ENCODE assay signal across 8 mouse cellular contexts in the genomic region with DNA sequence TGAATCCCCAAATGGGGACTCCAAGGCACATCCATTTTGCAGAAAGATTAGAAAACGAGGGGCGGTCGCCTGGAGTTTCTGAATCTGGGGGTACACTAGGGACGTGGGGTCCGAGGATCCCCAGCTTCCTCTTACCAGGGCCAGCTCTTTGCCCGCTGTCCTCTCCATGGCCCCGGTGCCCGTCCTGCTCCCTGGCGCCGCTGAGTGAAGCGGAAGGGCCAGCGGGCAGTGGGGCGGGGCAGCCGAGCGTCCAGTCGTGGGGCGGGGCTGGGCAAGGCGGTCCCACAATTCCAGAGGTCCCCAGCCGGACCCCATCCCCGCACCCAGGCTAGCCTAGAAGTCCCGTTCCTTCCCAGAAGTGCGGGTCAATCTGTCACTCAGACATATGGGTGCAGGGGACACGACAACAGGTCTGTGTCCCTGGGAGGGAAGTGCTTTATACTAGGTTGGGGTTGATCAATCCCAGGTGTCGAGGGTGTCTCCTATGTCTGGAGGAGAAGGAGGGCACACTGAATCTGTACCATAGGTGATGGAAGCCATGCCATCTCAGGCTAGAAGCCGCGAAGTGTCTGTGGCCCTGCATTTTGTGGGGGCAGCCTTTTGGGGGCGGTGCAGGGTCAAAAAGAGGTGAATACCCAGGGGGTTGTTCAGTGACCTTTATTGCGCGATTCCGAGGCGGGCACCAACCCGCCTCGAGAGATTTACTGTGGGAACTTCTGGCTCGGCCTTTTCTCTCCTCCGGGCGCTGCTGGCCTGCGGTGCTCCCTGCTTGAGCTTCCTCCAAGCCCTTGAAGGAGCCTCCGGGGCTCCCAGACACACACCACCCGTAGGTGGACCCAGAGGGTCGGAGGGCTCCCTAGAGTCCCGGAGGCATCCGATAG. TPM values are rescaled to one million over a fixed set of nuclear protein-coding genes. Genes with fewer than 3 reads are reported as not detected.
DNase-seq lines count a peak whose midpoint lies in the region; ATAC-seq and TF ChIP-seq lines count a peak whose summit lies in the region.
"Had no signal": no experiment of that assay in that cellular context is flagged by ENCODE, and none has a peak within 500 bp of the region (broad histone marks: within the 10 kb centered on the region; RNA-seq: fewer than 3 reads in every experiment).

A gene (minus strand): TSS at position 217 of the 881 bp plus-strand sequence.

- DNase-seq in adrenal gland, adult 18-20 months (ENCODE audit: low spot score in 2 of 2), result peak; percentile 80 to 83
- DNase-seq in cerebellum, adult 9-10 months, result peak; percentile 81
- DNase-seq in gastrocnemius, postnatal 25 days, result peak; percentile 40
- DNase-seq in intestine, embryonic 14.5 days (ENCODE audit: low spot score), result peak; percentile 65
- DNase-seq in liver, postnatal 0 days, result peak; percentile 45
- DNase-seq in right cerebral cortex, postnatal 25 days, result no peak

- no peaks in the 10 kb centered on the region for H3K36me3 ChIP-seq in intestine, embryonic 14.5 days (ENCODE audit: control insufficient read depth, insufficient read depth, low read length)
- no peaks in the 10 kb centered on the region for H3K36me3 ChIP-seq in liver, postnatal 0 days (replicated peaks; ENCODE audit: insufficient read depth, low read length)
- no peaks in the 10 kb centered on the region for H3K36me3 ChIP-seq in neural tube, embryonic 15.5 days

- H3K27me3 ChIP-seq in intestine, embryonic 14.5 days (replicated peaks; ENCODE audit: control insufficient read depth, insufficient read depth, low read length), result peaks cover 75% of the 10 kb centered on the region
- H3K27me3 ChIP-seq in liver, postnatal 0 days (ENCODE audit: insufficient read depth, low read length), result peaks cover 61% of the 10 kb centered on the region
- peaks cover 61% of the 10 kb centered on the region for H3K27me3 ChIP-seq in neural tube, embryonic 15.5 days (replicated peaks)

- no peak for TF ChIP-seq EP300 in liver, postnatal 0 days (IDR thresholded peaks at IDR 0.05; ENCODE audit: low read depth)

- TF ChIP-seq CTCF in liver, postnatal 0 days (IDR thresholded peaks at IDR 0.05; ENCODE audit: low read depth), result peak; percentile 22

- H3K9me3 ChIP-seq in intestine, embryonic 14.5 days (ENCODE audit: control insufficient read depth, low read length), result no peaks in the 10 kb centered on the region
- H3K9me3 ChIP-seq in liver, postnatal 0 days (ENCODE audit: low read length), result no peaks in the 10 kb centered on the region
- no peaks in the 10 kb centered on the region for H3K9me3 ChIP-seq in neural tube, embryonic 15.5 days (replicated peaks)

- WGBS in intestine, embryonic 14.5 days, result 1% methylated on average over 35 of the region's 42 CpGs
- 3% methylated on average over 40 of the region's 42 CpGs for WGBS in liver, postnatal 0 days (ENCODE audit: insufficient replicate concordance)
- 1% methylated on average over 40 of the region's 42 CpGs for WGBS in neural tube, embryonic 15.5 days

- H3K9ac ChIP-seq in intestine, embryonic 14.5 days (ENCODE audit: low read length), result peak within 1 kb of the TSS; percentile 29
- no peak within 1 kb of the TSS; the same call in 1 of the 2 replicates for H3K9ac ChIP-seq in liver, postnatal 0 days (replicated peaks)
- H3K9ac ChIP-seq in neural tube, embryonic 15.5 days (replicated peaks), result peak within 1 kb of the TSS; percentile 17

- peak; percentile 29; the same call in 1 of the 2 replicates for ATAC-seq in intestine, embryonic 14.5 days (replicated peaks; ENCODE audit: low FRiP score, low TSS enrichment, low read depth)
- ATAC-seq in liver, postnatal 0 days, result peak; percentile 38; the same call in 1 of the 2 replicates
- peak; percentile 19; the same call in 1 of the 2 replicates for ATAC-seq in neural tube, embryonic 15.5 days (ENCODE audit: low FRiP score)

- peak within 1 kb of the TSS; percentile 61 for H3K4me2 ChIP-seq in intestine, embryonic 14.5 days (ENCODE audit: low read length)
- H3K4me2 ChIP-seq in liver, postnatal 0 days (ENCODE audit: low read depth, low read length), result peak within 1 kb of the TSS; percentile 72
- H3K4me2 ChIP-seq in neural tube, embryonic 15.5 days, result peak within 1 kb of the TSS; percentile 62

- no peak within 1 kb of the TSS for H3K27ac ChIP-seq in intestine, embryonic 14.5 days (ENCODE audit: low read depth)
- no peak within 1 kb of the TSS for H3K27ac ChIP-seq in liver, postnatal 0 days (ENCODE audit: low read depth)
- H3K27ac ChIP-seq in neural tube, embryonic 15.5 days (replicated peaks), result no peak within 1 kb of the TSS

- H3K4me1 ChIP-seq in intestine, embryonic 14.5 days (replicated peaks; ENCODE audit: control insufficient read depth, insufficient read depth, low read length), result peaks cover 12% of the 10 kb centered on the region; the same call in 1 of the 2 replicates
- peaks cover 23% of the 10 kb centered on the region for H3K4me1 ChIP-seq in liver, postnatal 0 days (ENCODE audit: insufficient read depth)
- H3K4me1 ChIP-seq in neural tube, embryonic 15.5 days, result peaks cover 25% of the 10 kb centered on the region

- peak within 1 kb of the TSS; percentile 44 for H3K4me3 ChIP-seq in intestine, embryonic 14.5 days (ENCODE audit: low read depth, low read length)
- peak within 1 kb of the TSS; percentile 48 for H3K4me3 ChIP-seq in liver, postnatal 0 days (ENCODE audit: low read depth, low read length)
- H3K4me3 ChIP-seq in neural tube, embryonic 15.5 days (replicated peaks), result peak within 1 kb of the TSS; percentile 34

RNA-seq across cellular contexts. Expression of the gene that starts here (rescaled TPM):
- total RNA-seq in adrenal gland, adult 18-20 months (2021), result 10 to 100 TPM; 19.2 to 51.9 TPM
- under 1 TPM; 0.33 to 0.83 TPM for total RNA-seq in gastrocnemius, postnatal 25 days (2021)
- polyA plus RNA-seq in intestine, embryonic 14.5 days (2014; fragmentation: Nextera tagmentation; extraction: Ambion mirVana), result 1.1 and 1.4 TPM in 2 replicates
- 0.14 and 0.32 TPM in 2 replicates for polyA plus RNA-seq in liver, postnatal 0 days (2015; fragmentation: Nextera tagmentation; extraction: Ambion mirVana)
- polyA plus RNA-seq in neural tube, embryonic 15.5 days (2015; fragmentation: Nextera tagmentation; extraction: Ambion mirVana), result 1.6 and 4.6 TPM in 2 replicates
- total RNA-seq: common myeloid progenitor, adult 5-6 weeks had no signal

Comparison
In these comparisons a context has a peak if more than half of its experiments do, and no peak if none do; other contexts are left out.
1. RNA of the gene that starts here (total RNA-seq): 19.2 to 51.9 TPM in adrenal gland, adult 18-20 months; 0.33 to 0.83 TPM in gastrocnemius, postnatal 25 days; every median in the first group is over 10 times any median in the second.
2. Peak in DNase-seq in gastrocnemius, postnatal 25 days; RNA of the gene not detected or under 1 TPM.
3. Peak in DNase-seq, ATAC-seq, H3K4me3 ChIP-seq and H3K4me2 ChIP-seq in liver, postnatal 0 days; RNA of the gene not detected or under 1 TPM.
4. Peak in every context shown above with its lines, with median percentiles within 50 percentile points of each other: ATAC-seq, H3K4me2 ChIP-seq and H3K4me3 ChIP-seq.